Mouse (Mus musculus): ENCODE results near the gene Ppif. TPM values are rescaled to one million over a fixed set of nuclear protein-coding genes. Genes with fewer than 3 reads are reported as not detected.

Gene Ppif
- polyA plus RNA-seq, 1 experiment from 2014 or later: 29.2 TPM

DNA sequence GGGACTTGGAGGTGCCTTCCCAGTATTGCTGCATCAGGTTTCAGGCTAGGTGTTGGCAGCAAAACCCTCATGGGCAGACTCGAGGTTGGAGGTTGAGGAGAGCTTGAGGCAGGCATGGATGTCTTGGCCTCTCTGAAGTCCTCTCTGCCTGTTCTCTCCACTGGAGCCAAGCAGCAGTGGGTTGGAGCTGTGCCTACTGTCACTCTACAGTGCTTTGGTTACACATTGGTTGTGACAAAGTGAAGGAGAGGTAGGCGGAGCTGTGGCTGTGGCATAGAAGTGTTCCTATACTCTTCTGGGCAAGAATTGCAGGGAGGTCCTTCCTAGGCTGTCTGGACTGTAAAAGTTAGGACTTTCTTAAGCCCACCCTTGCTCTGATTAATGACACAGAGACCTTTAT lies 2.4 kb downstream of the Ppif start:
- Histone ChIP-seq H3K4me2 (no peak overlapping the region), H3K9me3 (no peaks in the 10 kb centered on the region), H3K27ac (no peak overlapping the region), H3K4me3 (replicated peaks) (no peak overlapping the region), H3K9ac (replicated peaks) (no peak overlapping the region), H3K27me3 (no peaks in the 10 kb centered on the region), H3K4me1 (replicated peaks) (peaks cover 30% of the 10 kb centered on the region), H3K36me3 (peaks cover 51% of the 10 kb centered on the region)
- WGBS: 69% methylated on average over 2 of the region's 2 CpGs
- no peak for ATAC-seq (ENCODE audit: insufficient number of reproducible peaks, insufficient read depth, low FRiP score, low TSS enrichment, low read depth)

GRCm38 (mm10) chr14:25701986-25702385 lies 8.0 kb downstream of the Ppif start:
- no peak for ATAC-seq (ENCODE audit: insufficient number of reproducible peaks, insufficient read depth, low FRiP score, low TSS enrichment, low read depth)
- Histone ChIP-seq H3K9me3 (no peaks in the 10 kb centered on the region), H3K4me3 (replicated peaks) (no peak overlapping the region), H3K4me1 (replicated peaks) (no peaks in the 10 kb centered on the region; the same call in 1 of the 2 replicates), H3K27me3 (no peaks in the 10 kb centered on the region), H3K9ac (replicated peaks) (no peak overlapping the region), H3K4me2 (no peak overlapping the region), H3K27ac (no peak overlapping the region), H3K36me3 (peaks cover 38% of the 10 kb centered on the region)

- Histone ChIP-seq H3K27ac (no peak overlapping the region), H3K9ac (replicated peaks) (no peak overlapping the region), H3K4me3 (replicated peaks) (no peak overlapping the region), H3K36me3 (no peaks in the 10 kb centered on the region), H3K4me2 (no peak overlapping the region), H3K4me1 (replicated peaks) (peaks cover 44% of the 10 kb centered on the region), H3K9me3 (no peaks in the 10 kb centered on the region), H3K27me3 (no peaks in the 10 kb centered on the region)
- WGBS: 52% methylated on average over 5 of the region's 5 CpGs
- no peak for ATAC-seq (ENCODE audit: insufficient number of reproducible peaks, insufficient read depth, low FRiP score, low TSS enrichment, low read depth)
Observed at GRCm38 (mm10) chr14:25707691-25708181, 13.8 kb downstream of the Ppif start.

DNA sequence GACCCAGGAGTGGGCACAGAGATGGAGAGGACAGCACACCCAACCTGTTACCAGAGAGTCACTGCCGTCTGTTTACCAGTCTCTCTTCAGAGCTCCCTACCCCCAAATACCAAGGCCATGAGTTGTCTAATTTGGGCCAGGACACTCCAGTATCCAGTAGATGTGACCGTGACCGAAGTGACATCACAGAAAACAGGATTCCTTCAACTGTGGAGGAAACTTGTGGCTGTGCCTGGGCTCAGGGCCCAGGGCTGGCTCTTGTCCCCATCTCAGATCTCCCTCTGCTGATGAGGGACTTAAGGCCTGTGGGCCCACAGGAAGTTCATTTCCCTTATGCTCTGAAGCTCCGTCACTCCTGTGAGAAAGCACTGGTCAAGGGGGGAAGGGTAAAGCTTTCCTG lies 14.5 kb downstream of the Ppif start:
- H3K27ac ChIP-seq: 0 out of 2 replicates have a peak overlapping the region, but pooled peaks have one; percentile 9
- WGBS: 52% methylated on average over 4 of the region's 4 CpGs

DNA sequence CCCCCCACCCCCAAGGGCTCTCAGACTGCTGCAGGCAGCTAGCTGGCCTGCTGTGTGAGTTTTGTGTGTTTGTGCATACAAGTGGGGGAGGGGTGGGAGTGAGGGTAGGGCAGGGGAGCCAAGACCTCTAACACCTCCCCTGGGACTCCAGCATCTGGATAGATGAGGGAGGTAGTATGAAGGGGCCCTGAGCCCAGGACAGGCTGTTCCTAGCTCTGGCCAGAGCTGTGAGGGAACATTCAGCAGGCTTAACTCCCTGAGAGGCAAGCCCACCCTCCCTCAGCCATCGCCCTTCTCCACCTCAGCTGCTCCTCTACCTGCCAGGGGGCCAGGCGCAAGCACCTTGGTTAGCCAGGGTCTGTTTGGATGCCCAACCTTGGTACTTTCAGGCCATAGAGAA lies 15.0 kb downstream of the Ppif start:
- 0 out of 2 replicates have a peak overlapping the region, but pooled peaks have one; percentile 9 for H3K27ac ChIP-seq
- no peak overlapping the region; the same call in 1 of the 2 replicates for H3K4me2 ChIP-seq
- 85% methylated on average over 2 of the region's 2 CpGs for whole genome bisulfite sequencing
- no peak overlapping the region for H3K9ac ChIP-seq (replicated peaks)
- no peaks in the 10 kb centered on the region for H3K9me3 ChIP-seq
- no peak overlapping the region for H3K4me3 ChIP-seq (replicated peaks)
- H3K4me1 ChIP-seq (replicated peaks): peaks cover 44% of the 10 kb centered on the region
- H3K27me3 ChIP-seq: no peaks in the 10 kb centered on the region
- ATAC-seq (ENCODE audit: insufficient number of reproducible peaks, insufficient read depth, low FRiP score, low TSS enrichment, low read depth): no peak
- H3K36me3 ChIP-seq: no peaks in the 10 kb centered on the region

More for the DNA sequence above, 14.5 kb downstream of the Ppif start:
- H3K36me3 ChIP-seq: no peaks in the 10 kb centered on the region
- ATAC-seq (ENCODE audit: insufficient number of reproducible peaks, insufficient read depth, low FRiP score, low TSS enrichment, low read depth): no peak
- H3K4me1 ChIP-seq (replicated peaks): peaks cover 44% of the 10 kb centered on the region
- H3K9ac ChIP-seq (replicated peaks): no peak overlapping the region
- no peak overlapping the region; the same call in 1 of the 2 replicates for H3K4me2 ChIP-seq
- no peak overlapping the region for H3K4me3 ChIP-seq (replicated peaks)
- no peaks in the 10 kb centered on the region for H3K27me3 ChIP-seq
- H3K9me3 ChIP-seq: no peaks in the 10 kb centered on the region

- Histone ChIP-seq H3K4me1 (replicated peaks) (peaks cover 44% of the 10 kb centered on the region), H3K9ac (replicated peaks) (no peak overlapping the region), H3K27ac (0 out of 2 replicates have a peak overlapping the region, but pooled peaks have one; percentile 17), H3K4me2 (no peak overlapping the region), H3K27me3 (no peaks in the 10 kb centered on the region), H3K9me3 (no peaks in the 10 kb centered on the region), H3K36me3 (peaks cover 11% of the 10 kb centered on the region), H3K4me3 (replicated peaks) (no peak overlapping the region)
- ATAC-seq (ENCODE audit: insufficient number of reproducible peaks, insufficient read depth, low FRiP score, low TSS enrichment, low read depth): no peak
- WGBS: 64% methylated on average over 4 of the region's 4 CpGs
Observed at GRCm38 (mm10) chr14:25710073-25710472, 16.1 kb downstream of the Ppif start.

DNA sequence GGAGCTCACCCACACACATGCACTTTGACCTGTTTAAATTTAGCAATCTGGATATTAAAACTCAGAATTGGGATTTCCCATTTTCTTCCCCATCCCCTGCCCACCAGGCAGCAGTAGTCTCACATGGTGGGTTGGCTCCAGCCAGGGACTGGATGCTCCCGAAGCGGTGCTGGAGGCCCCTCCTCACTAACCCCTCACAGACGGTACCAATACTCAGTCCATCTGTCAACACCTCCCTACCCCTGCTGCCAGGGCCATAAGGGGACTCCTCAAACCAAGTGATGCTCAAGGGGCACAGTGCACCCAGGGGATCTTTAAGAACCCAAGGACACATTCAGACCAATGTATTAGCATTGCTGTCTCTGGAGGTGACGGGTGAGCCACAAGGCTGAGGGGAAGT lies 16.7 kb downstream of the Ppif start:
- peaks cover 44% of the 10 kb centered on the region for H3K4me1 ChIP-seq (replicated peaks)
- H3K27ac ChIP-seq: peak overlapping the region; percentile 29; the same call in 1 of the 2 replicates
- WGBS: 52% methylated on average over 4 of the region's 4 CpGs
- no peak overlapping the region for H3K4me3 ChIP-seq (replicated peaks)
- H3K9me3 ChIP-seq: no peaks in the 10 kb centered on the region
- no peak for ATAC-seq (ENCODE audit: insufficient number of reproducible peaks, insufficient read depth, low FRiP score, low TSS enrichment, low read depth)
- H3K4me2 ChIP-seq: no peak overlapping the region
- no peaks in the 10 kb centered on the region for H3K27me3 ChIP-seq
- H3K9ac ChIP-seq (replicated peaks): no peak overlapping the region
- H3K36me3 ChIP-seq: peaks cover 17% of the 10 kb centered on the region

GRCm38 (mm10) chr14:25711177-25711576 lies 17.2 kb downstream of the Ppif start:
- peaks cover 44% of the 10 kb centered on the region for H3K4me1 ChIP-seq (replicated peaks)

DNA sequence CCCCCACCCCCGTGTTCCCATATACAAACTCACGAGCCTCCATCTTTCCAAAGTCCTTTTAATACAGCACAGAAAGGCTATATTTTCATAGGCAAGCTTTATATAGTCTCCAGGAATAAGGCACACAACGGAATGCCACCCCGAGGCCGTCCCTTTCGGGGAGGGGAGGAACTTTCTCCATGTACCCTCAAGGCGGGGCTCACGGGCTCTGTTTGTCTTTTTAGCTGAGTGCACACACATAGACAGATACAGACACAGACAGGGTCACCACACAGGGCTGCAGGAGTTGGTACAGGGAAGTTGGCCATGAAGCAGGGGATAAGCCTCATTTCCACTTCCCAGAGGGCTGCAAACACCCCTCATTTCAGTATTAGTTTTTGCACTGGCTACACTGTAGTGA lies 17.6 kb downstream of the Ppif start:
- Histone ChIP-seq H3K4me2 (no peak overlapping the region), H3K9me3 (no peaks in the 10 kb centered on the region), H3K27me3 (no peaks in the 10 kb centered on the region), H3K4me3 (replicated peaks) (no peak overlapping the region), H3K27ac (no peak overlapping the region), H3K4me1 (replicated peaks) (peaks cover 44% of the 10 kb centered on the region), H3K9ac (replicated peaks) (0 out of 2 replicates have a peak overlapping the region, but pooled peaks have one; percentile 34), H3K36me3 (peaks cover 24% of the 10 kb centered on the region)
- no peak for ATAC-seq (ENCODE audit: insufficient number of reproducible peaks, insufficient read depth, low FRiP score, low TSS enrichment, low read depth)
- WGBS: 59% methylated on average over 8 of the region's 8 CpGs

More at GRCm38 (mm10) chr14:25711177-25711576, 17.2 kb downstream of the Ppif start:
- Histone ChIP-seq H3K4me2 (no peak overlapping the region), H3K9me3 (no peaks in the 10 kb centered on the region), H3K36me3 (peaks cover 22% of the 10 kb centered on the region), H3K27me3 (no peaks in the 10 kb centered on the region), H3K4me3 (replicated peaks) (no peak overlapping the region), H3K9ac (replicated peaks) (0 out of 2 replicates have a peak overlapping the region, but pooled peaks have one; percentile 34), H3K27ac (peak overlapping the region; percentile 29; the same call in 1 of the 2 replicates)
- ATAC-seq (ENCODE audit: insufficient number of reproducible peaks, insufficient read depth, low FRiP score, low TSS enrichment, low read depth): no peak
- 50% methylated on average over 7 of the region's 7 CpGs for WGBS

DNA sequence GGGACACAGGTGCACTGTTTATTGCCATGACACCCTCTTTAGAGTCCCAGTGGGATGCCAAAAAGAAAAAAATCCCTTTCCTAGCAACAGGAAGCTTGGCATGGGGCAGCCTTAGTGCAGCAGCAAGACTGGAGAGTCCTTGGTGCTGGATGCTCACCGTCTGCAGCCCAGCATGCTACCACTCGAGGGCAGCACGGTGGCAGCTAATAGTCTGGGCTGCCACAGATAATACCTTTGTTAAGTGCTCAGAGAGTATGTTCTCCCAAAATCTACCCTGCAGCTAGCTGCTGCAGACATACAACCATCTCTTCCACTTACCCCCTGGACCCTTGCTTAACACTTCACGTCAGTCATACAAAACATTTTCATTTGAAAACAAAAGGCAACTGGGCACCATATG lies 19.5 kb downstream of the Ppif start:
- WGBS: 31% methylated on average over 4 of the region's 4 CpGs

GRCm38 (mm10) chr14:25716528-25716927 lies 22.6 kb downstream of the Ppif start:
- Histone ChIP-seq H3K36me3 (peaks cover 40% of the 10 kb centered on the region), H3K27ac (no peak overlapping the region), H3K27me3 (no peaks in the 10 kb centered on the region), H3K4me2 (no peak overlapping the region), H3K9ac (replicated peaks) (no peak overlapping the region), H3K4me3 (replicated peaks) (no peak overlapping the region), H3K9me3 (no peaks in the 10 kb centered on the region), H3K4me1 (replicated peaks) (peaks cover 31% of the 10 kb centered on the region)
- no peak for ATAC-seq (ENCODE audit: insufficient number of reproducible peaks, insufficient read depth, low FRiP score, low TSS enrichment, low read depth)
- WGBS: 73% methylated on average over 1 of the region's 1 CpGs

More for the DNA sequence above, 19.5 kb downstream of the Ppif start:
- peaks cover 51% of the 10 kb centered on the region for H3K4me1 ChIP-seq (replicated peaks)
- peaks cover 33% of the 10 kb centered on the region for H3K36me3 ChIP-seq
- no peak overlapping the region for H3K27ac ChIP-seq
- no peak overlapping the region for H3K9ac ChIP-seq (replicated peaks)
- H3K27me3 ChIP-seq: no peaks in the 10 kb centered on the region
- H3K4me2 ChIP-seq: no peak overlapping the region
- H3K9me3 ChIP-seq: no peaks in the 10 kb centered on the region
- ATAC-seq (ENCODE audit: insufficient number of reproducible peaks, insufficient read depth, low FRiP score, low TSS enrichment, low read depth): no peak
- H3K4me3 ChIP-seq (replicated peaks): no peak overlapping the region

DNA sequence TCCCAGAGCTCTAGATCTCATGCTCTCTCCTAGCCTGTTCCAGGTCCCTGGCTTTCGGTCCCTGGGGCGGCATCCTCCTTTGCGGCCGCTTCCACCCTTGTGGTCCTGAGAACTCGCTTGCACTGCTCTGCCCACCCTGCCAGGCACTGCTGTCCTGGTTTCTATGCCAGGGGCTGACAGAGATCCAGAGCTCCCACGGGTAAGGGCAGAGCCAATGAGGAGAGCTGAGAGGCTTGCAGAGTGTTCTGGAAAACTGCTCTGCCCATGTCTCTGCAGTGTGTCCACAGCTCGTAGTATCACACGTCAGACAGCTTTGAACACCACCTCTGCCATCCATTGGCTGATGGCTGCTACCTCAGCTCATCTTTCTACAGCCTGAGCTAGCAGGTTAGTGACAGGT lies 23.8 kb downstream of the Ppif start:
- no peak overlapping the region for H3K9ac ChIP-seq (replicated peaks)
- H3K4me1 ChIP-seq (replicated peaks): peaks cover 29% of the 10 kb centered on the region
- no peak overlapping the region for H3K4me3 ChIP-seq (replicated peaks)
- ATAC-seq (ENCODE audit: insufficient number of reproducible peaks, insufficient read depth, low FRiP score, low TSS enrichment, low read depth): no peak
- H3K27me3 ChIP-seq: no peaks in the 10 kb centered on the region
- 77% methylated on average over 8 of the region's 8 CpGs for WGBS
- no peaks in the 10 kb centered on the region for H3K9me3 ChIP-seq
- H3K27ac ChIP-seq: 0 out of 2 replicates have a peak overlapping the region, but pooled peaks have one; percentile 29
- peaks cover 48% of the 10 kb centered on the region for H3K36me3 ChIP-seq
- H3K4me2 ChIP-seq: no peak overlapping the region

Measured in limb, embryonic 12.5 days (tissue).